Mouse (Mus musculus): ENCODE results near the gene Lin7c. TPM values are rescaled to one million over a fixed set of nuclear protein-coding genes. Genes with fewer than 3 reads are reported as not detected.
"Not testable (repeated sequence)": the region's sequence is repeated elsewhere in the genome, so short reads cannot be mapped to it uniquely, and the experiment has no call there.

Lin7c gene
- total RNA-seq (2017), result 82.5 and 96.6 TPM in 2 replicates

- ATAC-seq (ENCODE audit: extremely low read depth, insufficient number of reproducible peaks, low FRiP score, poor library complexity, severe bottlenecking), result peak; percentile 99
Observed at GRCm38 (mm10) chr2:109890597-109890996, at the start of gene Lin7c. Lin7c (plus strand) TSS chr2:109890853.

DNA sequence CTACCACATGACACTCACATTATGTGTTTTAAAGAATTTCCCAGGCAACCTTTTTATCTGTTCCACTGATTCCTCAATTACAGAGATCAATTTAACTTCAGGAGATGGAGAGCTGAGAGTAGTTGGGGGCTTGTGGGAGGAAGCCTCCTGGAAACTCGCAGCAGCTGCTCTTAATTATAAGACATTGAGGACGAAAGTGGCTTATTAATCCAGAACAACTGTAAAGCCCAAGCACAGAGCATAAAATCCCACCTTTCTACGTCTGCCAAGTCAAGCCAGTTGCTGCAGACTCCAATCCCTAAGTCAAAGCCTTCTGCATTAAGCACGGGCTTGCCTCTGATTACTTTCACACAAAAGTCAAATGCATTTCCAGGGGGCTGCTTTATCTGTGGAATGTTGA lies 44.3 kb upstream of the Lin7c start:
- no peak for ATAC-seq (ENCODE audit: extremely low read depth, insufficient number of reproducible peaks, low FRiP score, poor library complexity, severe bottlenecking)

DNA sequence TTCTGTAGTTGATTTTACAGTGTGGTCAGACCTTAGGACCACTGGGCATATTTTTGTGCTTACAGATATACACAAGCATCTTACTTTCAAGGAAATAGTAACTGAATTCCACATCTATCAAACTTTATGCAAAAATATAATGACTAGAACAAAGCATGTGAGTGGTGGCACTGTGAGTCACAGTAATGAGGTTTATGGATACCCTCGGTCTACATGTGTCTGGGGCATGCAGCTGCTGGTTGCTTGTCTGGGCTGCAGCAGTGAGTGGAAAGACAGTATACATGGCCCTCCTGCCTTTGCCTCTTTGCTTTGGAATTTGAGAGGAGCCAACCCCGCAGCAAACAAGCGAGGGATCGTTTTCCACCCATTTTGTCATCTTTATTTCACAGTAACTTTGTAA lies 42.3 kb upstream of the Lin7c start:
- no peak for ATAC-seq (ENCODE audit: extremely low read depth, insufficient number of reproducible peaks, low FRiP score, poor library complexity, severe bottlenecking)

- ATAC-seq (ENCODE audit: extremely low read depth, insufficient number of reproducible peaks, low FRiP score, poor library complexity, severe bottlenecking), result no peak
Observed at GRCm38 (mm10) chr2:109848715-109849114, 41.9 kb upstream of the Lin7c start.

GRCm38 (mm10) chr2:109855601-109856000 lies 35.1 kb upstream of the Lin7c start:
- no peak for ATAC-seq (ENCODE audit: extremely low read depth, insufficient number of reproducible peaks, low FRiP score, poor library complexity, severe bottlenecking)

GRCm38 (mm10) chr2:109859671-109860070 lies 31.0 kb upstream of the Lin7c start:
- no peak for ATAC-seq (ENCODE audit: extremely low read depth, insufficient number of reproducible peaks, low FRiP score, poor library complexity, severe bottlenecking)

DNA sequence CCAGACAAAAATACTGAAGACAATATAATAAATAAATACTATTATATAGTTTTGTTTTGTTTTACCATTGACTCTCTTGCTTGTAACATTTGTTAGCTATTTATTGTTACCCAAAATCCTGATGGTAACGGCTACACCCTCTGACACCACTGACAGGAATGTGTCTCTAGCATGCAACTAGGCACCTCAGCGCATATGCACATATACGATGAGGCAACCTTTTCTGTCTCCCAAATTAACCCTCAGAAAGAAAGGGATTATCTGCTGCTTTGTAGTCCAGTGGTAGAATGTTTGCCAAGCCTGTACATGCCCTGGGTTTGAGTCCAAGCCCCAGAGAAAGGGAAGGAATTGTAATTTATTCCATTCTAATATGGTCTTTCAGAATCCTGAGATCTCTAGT lies 29.8 kb upstream of the Lin7c start:
- no peak for ATAC-seq (ENCODE audit: extremely low read depth, insufficient number of reproducible peaks, low FRiP score, poor library complexity, severe bottlenecking)

DNA sequence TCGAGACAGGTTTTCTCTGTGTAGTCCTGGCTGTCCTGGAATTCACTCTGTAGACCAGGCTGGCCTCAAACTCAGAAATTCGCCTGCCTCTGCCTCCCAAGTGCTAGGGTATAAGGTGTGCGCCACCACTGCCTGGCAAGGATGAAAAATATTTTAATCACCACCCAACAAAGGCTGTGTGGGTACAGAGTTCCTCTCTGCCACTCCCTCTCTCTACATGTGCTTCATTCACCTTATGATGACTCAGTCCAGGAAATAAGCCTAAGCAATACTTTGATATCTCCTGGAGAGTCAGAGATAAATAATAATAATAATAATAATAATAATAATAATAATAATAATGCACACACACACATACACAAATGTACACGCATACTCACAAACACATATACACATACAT lies 11.2 kb upstream of the Lin7c start:
- not testable (repeated sequence) for ATAC-seq (ENCODE audit: extremely low read depth, insufficient number of reproducible peaks, low FRiP score, poor library complexity, severe bottlenecking)

- ATAC-seq (ENCODE audit: extremely low read depth, insufficient number of reproducible peaks, low FRiP score, poor library complexity, severe bottlenecking), result no peak
Observed at GRCm38 (mm10) chr2:109881111-109881510, 9.5 kb upstream of the Lin7c start.

GRCm38 (mm10) chr2:109881625-109882024 lies 9.0 kb upstream of the Lin7c start:
- no peak for ATAC-seq (ENCODE audit: extremely low read depth, insufficient number of reproducible peaks, low FRiP score, poor library complexity, severe bottlenecking)

GRCm38 (mm10) chr2:109884106-109884505 lies 6.5 kb upstream of the Lin7c start:
- no peak for ATAC-seq (ENCODE audit: extremely low read depth, insufficient number of reproducible peaks, low FRiP score, poor library complexity, severe bottlenecking)

DNA sequence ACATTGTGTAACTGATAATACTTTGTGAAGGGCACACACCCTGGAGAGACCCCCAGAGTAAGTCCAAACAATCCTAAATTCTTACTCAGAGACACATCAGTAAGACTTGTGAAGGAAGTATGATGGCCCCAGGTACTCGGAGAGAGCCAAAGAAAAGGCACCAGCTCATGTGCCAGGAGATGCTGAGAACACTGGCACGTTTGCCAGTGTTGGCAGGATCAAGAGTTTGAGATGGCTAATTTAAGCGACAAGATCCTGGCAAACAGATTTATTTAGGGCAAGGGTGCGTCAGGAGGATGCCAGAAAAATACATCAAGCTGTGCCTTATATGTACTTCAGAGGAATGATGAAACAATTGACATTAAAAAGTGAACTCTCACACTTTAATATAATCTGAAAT lies 6.1 kb upstream of the Lin7c start:
- ATAC-seq (ENCODE audit: extremely low read depth, insufficient number of reproducible peaks, low FRiP score, poor library complexity, severe bottlenecking), result no peak

- no peak for ATAC-seq (ENCODE audit: extremely low read depth, insufficient number of reproducible peaks, low FRiP score, poor library complexity, severe bottlenecking)
Observed at GRCm38 (mm10) chr2:109890068-109890467, 585 bp upstream of the Lin7c start.

GRCm38 (mm10) chr2:109891031-109891430 lies 378 bp downstream of the Lin7c start:
- peak; percentile 24; the same call in 1 of the 2 replicates for ATAC-seq (ENCODE audit: extremely low read depth, insufficient number of reproducible peaks, low FRiP score, poor library complexity, severe bottlenecking)

GRCm38 (mm10) chr2:109891471-109891870 lies 818 bp downstream of the Lin7c start:
- ATAC-seq (ENCODE audit: extremely low read depth, insufficient number of reproducible peaks, low FRiP score, poor library complexity, severe bottlenecking), result no peak

DNA sequence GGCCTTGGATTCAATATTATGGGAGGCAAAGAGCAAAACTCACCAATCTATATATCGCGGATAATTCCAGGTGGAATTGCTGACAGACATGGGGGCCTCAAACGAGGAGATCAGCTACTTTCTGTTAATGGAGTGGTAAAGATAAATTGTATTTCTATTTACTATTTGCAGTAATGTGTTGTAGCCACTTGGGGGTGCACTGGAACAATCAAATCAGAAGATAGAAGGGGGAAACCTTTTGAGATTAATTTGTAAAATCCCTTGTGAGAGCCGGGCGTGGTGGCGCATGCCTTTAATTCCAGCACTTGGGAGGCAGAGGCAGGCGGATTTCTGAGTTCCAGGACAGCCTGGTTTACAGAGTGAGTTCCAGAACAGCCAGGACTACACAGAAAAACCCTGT lies 5.7 kb downstream of the Lin7c start:
- peak; percentile 58; the same call in 1 of the 2 replicates for ATAC-seq (ENCODE audit: extremely low read depth, insufficient number of reproducible peaks, low FRiP score, poor library complexity, severe bottlenecking)

DNA sequence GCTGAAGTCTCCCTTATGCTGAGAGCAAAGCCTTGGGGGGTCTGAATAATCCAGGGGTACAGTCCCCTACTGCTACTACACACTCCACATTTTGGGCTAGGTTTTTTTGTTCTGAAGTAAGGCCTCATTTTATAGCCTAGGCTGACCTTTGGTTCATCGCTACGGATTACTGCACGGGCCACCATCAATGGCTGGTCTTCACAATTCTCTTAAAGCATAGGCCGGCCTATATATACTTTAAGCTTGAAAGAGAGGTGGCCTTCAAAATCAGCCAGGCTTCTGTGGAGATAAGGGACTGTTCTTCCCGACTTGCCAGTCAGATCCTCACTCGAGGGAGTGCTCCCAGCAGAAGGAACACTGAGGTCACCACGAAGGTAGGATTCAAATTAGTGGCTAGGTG lies 12.2 kb downstream of the Lin7c start:
- no peak for ATAC-seq (ENCODE audit: extremely low read depth, insufficient number of reproducible peaks, low FRiP score, poor library complexity, severe bottlenecking)

- peak; percentile 100 for ATAC-seq (ENCODE audit: extremely low read depth, insufficient number of reproducible peaks, low FRiP score, poor library complexity, severe bottlenecking)
Observed at GRCm38 (mm10) chr2:109904171-109904821, 13.6 kb downstream of the Lin7c start.

GRCm38 (mm10) chr2:109909122-109909521 lies 18.5 kb downstream of the Lin7c start:
- ATAC-seq (ENCODE audit: extremely low read depth, insufficient number of reproducible peaks, low FRiP score, poor library complexity, severe bottlenecking), result no peak

GRCm38 (mm10) chr2:109912216-109912615 lies 21.6 kb downstream of the Lin7c start:
- ATAC-seq (ENCODE audit: extremely low read depth, insufficient number of reproducible peaks, low FRiP score, poor library complexity, severe bottlenecking), result no peak

DNA sequence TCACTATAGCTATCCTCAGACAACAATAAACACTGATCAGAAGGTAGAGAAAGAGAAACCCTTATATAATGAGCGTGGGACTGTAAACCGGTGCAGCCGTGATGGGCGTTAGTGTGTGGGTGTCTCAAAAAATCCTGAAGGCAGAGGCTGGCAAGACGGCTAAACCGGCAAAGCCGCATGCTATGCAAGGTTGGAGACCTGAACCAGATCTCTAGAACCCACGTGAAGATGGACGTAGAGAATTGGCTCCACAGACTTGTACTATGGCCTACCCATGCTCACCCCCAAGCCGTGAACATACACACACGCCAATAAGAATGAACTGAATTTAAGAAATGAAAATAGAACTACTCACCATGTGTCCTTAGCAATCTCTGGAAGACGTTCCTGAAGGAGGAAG lies 22.1 kb downstream of the Lin7c start:
- ATAC-seq (ENCODE audit: extremely low read depth, insufficient number of reproducible peaks, low FRiP score, poor library complexity, severe bottlenecking), result no peak
